Mouse (Mus musculus): ENCODE results near the gene Ppp6r3. TPM values are rescaled to one million over a fixed set of nuclear protein-coding genes. Genes with fewer than 3 reads are reported as not detected.
A peak's percentile ranks its signal among the peaks of the same experiment; 100 is the strongest.

Ppp6r3 gene
- polyA plus RNA-seq, 1 experiment from 2014 or later, result 73.4 TPM

- Histone ChIP-seq H3K27me3 (replicated peaks; ENCODE audit: control insufficient read depth, insufficient read depth, low read length) (no peaks in the 10 kb centered on the region), H3K4me1 (replicated peaks; ENCODE audit: control insufficient read depth, insufficient read depth, low read length) (no peaks in the 10 kb centered on the region), H3K9ac (replicated peaks; ENCODE audit: low read depth, low read length) (no peak overlapping the region), H3K27ac (ENCODE audit: low read length) (no peak overlapping the region), H3K9me3 (ENCODE audit: control insufficient read depth, low read length) (no peaks in the 10 kb centered on the region), H3K4me2 (ENCODE audit: low read length) (no peak overlapping the region), H3K36me3 (ENCODE audit: control insufficient read depth, insufficient read depth) (peaks cover 13% of the 10 kb centered on the region), H3K4me3 (replicated peaks; ENCODE audit: low read length) (no peak overlapping the region)
- no peak for ATAC-seq
- 86% methylated on average over 4 of the region's 4 CpGs for WGBS
These were observed 55.9 kb downstream of the Ppp6r3 start for GRCm38 (mm10) chr19:3519471-3520169.

DNA sequence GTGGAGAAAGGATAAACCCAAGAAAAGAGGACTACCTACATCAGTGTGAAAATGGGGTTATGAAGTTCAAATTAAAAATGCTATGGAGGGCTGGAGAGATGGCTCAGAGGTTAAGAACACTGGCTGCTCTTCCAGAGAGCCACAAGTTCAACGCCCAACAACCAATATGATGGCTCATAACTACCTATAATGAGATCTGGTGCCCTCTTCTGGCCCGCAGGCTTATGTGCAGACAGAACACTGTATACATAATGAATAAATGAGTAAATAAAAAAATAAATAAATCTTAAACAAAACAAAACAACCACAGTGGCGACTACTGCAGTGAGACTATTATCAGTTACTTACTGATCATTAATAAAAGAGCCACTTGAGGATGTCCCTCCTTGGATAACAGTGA, 78.3 kb downstream of the Ppp6r3 start:
- Histone ChIP-seq H3K4me1 (replicated peaks; ENCODE audit: control insufficient read depth, insufficient read depth, low read length) (no peaks in the 10 kb centered on the region), H3K27ac (ENCODE audit: low read length) (no peak overlapping the region), H3K4me2 (ENCODE audit: low read length) (no peak overlapping the region), H3K9ac (replicated peaks; ENCODE audit: low read depth, low read length) (no peak overlapping the region), H3K36me3 (ENCODE audit: control insufficient read depth, insufficient read depth) (peaks cover 14% of the 10 kb centered on the region), H3K9me3 (ENCODE audit: control insufficient read depth, low read length) (no peaks in the 10 kb centered on the region), H3K4me3 (replicated peaks; ENCODE audit: low read length) (no peak overlapping the region), H3K27me3 (replicated peaks; ENCODE audit: control insufficient read depth, insufficient read depth, low read length) (no peaks in the 10 kb centered on the region)
- WGBS, result 94% methylated on average over 3 of the region's 3 CpGs
- no peak for ATAC-seq

DNA sequence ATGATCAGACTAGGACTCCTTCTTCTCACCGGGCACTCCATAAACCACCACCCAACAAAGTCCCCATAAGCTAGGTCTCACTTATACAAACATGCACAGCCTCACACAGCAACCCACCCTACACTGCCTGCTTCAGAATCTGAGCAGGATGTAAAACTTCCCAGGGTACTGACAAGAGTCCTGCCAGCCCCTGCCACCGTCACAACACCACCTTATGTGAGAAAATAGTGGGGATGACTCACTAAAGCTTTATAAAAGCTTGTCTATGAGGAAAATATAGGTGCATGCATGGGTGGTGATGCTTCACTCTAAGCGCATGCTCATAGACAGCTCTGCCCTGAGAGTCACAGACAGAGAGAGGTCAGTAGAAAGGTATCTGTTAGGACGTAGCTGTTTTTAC, 85.7 kb downstream of the Ppp6r3 start:
- Histone ChIP-seq H3K4me1 (replicated peaks; ENCODE audit: control insufficient read depth, insufficient read depth, low read length) (no peaks in the 10 kb centered on the region), H3K9ac (replicated peaks; ENCODE audit: low read depth, low read length) (no peak overlapping the region), H3K27ac (ENCODE audit: low read length) (no peak overlapping the region), H3K4me3 (replicated peaks; ENCODE audit: low read length) (no peak overlapping the region), H3K36me3 (ENCODE audit: control insufficient read depth, insufficient read depth) (peaks cover 49% of the 10 kb centered on the region), H3K27me3 (replicated peaks; ENCODE audit: control insufficient read depth, insufficient read depth, low read length) (no peaks in the 10 kb centered on the region), H3K9me3 (ENCODE audit: control insufficient read depth, low read length) (no peaks in the 10 kb centered on the region), H3K4me2 (ENCODE audit: low read length) (no peak overlapping the region)
- 99% methylated on average over 4 of the region's 4 CpGs for WGBS
- no peak for ATAC-seq

DNA sequence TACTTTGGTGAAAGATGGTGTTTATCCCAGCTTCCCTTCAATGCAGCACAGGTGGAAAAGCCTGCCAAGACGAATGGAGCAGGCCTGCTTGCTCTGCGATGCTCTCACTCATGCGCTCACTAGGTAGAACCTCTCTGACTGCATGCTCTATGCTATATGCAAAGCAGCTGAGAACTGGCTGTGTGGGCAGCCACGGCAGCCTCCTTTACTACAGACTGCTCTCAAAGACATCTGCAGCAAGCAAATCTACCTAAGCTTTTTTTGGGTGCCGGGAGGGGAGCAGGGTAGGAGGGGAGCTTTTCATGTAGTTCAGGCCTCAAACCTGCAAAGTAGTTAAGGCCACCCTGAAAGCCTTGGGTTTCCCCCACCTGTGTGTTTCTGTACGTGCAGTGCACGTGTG, 92.7 kb downstream of the Ppp6r3 start:
- Histone ChIP-seq H3K27ac (ENCODE audit: low read length) (no peak overlapping the region), H3K9ac (replicated peaks; ENCODE audit: low read depth, low read length) (no peak overlapping the region), H3K4me1 (replicated peaks; ENCODE audit: control insufficient read depth, insufficient read depth, low read length) (no peaks in the 10 kb centered on the region), H3K4me3 (replicated peaks; ENCODE audit: low read length) (no peak overlapping the region), H3K36me3 (ENCODE audit: control insufficient read depth, insufficient read depth) (peaks cover 35% of the 10 kb centered on the region), H3K27me3 (replicated peaks; ENCODE audit: control insufficient read depth, insufficient read depth, low read length) (no peaks in the 10 kb centered on the region), H3K9me3 (ENCODE audit: control insufficient read depth, low read length) (no peaks in the 10 kb centered on the region), H3K4me2 (ENCODE audit: low read length) (no peak overlapping the region)
- WGBS, result 93% methylated on average over 7 of the region's 7 CpGs
- no peak for ATAC-seq

GRCm38 (mm10) chr19:3480101-3480500, 95.4 kb downstream of the Ppp6r3 start:
- Histone ChIP-seq H3K9me3 (ENCODE audit: control insufficient read depth, low read length) (no peaks in the 10 kb centered on the region), H3K4me2 (ENCODE audit: low read length) (no peak overlapping the region), H3K4me3 (replicated peaks; ENCODE audit: low read length) (no peak overlapping the region), H3K36me3 (ENCODE audit: control insufficient read depth, insufficient read depth) (peaks cover 16% of the 10 kb centered on the region), H3K27ac (ENCODE audit: low read length) (no peak overlapping the region), H3K4me1 (replicated peaks; ENCODE audit: control insufficient read depth, insufficient read depth, low read length) (no peaks in the 10 kb centered on the region), H3K9ac (replicated peaks; ENCODE audit: low read depth, low read length) (no peak overlapping the region), H3K27me3 (replicated peaks; ENCODE audit: control insufficient read depth, insufficient read depth, low read length) (no peaks in the 10 kb centered on the region)
- WGBS, result 84% methylated on average over 8 of the region's 8 CpGs
- no peak for ATAC-seq

- H3K9me3 ChIP-seq (ENCODE audit: control insufficient read depth, low read length), result no peaks in the 10 kb centered on the region
- WGBS, result 95% methylated on average over 3 of the region's 3 CpGs
- no peak for ATAC-seq
- no peaks in the 10 kb centered on the region for H3K4me1 ChIP-seq (replicated peaks; ENCODE audit: control insufficient read depth, insufficient read depth, low read length)
- no peaks in the 10 kb centered on the region for H3K27me3 ChIP-seq (replicated peaks; ENCODE audit: control insufficient read depth, insufficient read depth, low read length)
- no peak overlapping the region for H3K4me3 ChIP-seq (replicated peaks; ENCODE audit: low read length)
- H3K27ac ChIP-seq (ENCODE audit: low read length), result no peak overlapping the region
- H3K4me2 ChIP-seq (ENCODE audit: low read length), result no peak overlapping the region
- no peak overlapping the region for H3K9ac ChIP-seq (replicated peaks; ENCODE audit: low read depth, low read length)
- H3K36me3 ChIP-seq (ENCODE audit: control insufficient read depth, insufficient read depth), result peaks cover 11% of the 10 kb centered on the region
These were observed 98.6 kb downstream of the Ppp6r3 start for GRCm38 (mm10) chr19:3476996-3477395.

DNA sequence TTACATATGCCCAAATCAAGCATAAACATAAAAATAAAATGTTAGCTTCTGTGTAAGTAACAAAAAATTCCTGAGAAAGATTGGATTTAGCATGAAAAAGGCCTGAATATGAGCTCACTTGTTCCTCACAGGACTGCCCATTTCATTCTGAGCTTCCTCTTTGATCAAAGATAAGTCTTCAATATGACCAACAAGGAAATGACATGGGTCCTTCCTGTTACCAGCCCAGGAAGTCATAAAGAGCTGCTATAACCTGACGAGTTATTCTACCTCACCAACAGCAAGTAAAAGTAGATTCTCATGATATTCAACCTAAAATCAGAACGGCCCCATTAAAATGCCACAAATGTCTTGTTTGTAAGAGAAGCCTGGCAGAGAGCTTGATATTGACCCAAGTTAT, 104.3 kb downstream of the Ppp6r3 start:
- no peak overlapping the region for H3K27ac ChIP-seq (ENCODE audit: low read length)
- no peak overlapping the region for H3K4me2 ChIP-seq (ENCODE audit: low read length)
- 99% methylated on average over 2 of the region's 2 CpGs for WGBS
- H3K9me3 ChIP-seq (ENCODE audit: control insufficient read depth, low read length), result no peaks in the 10 kb centered on the region
- H3K4me1 ChIP-seq (replicated peaks; ENCODE audit: control insufficient read depth, insufficient read depth, low read length), result no peaks in the 10 kb centered on the region
- peaks cover 48% of the 10 kb centered on the region for H3K36me3 ChIP-seq (ENCODE audit: control insufficient read depth, insufficient read depth)
- no peak overlapping the region for H3K4me3 ChIP-seq (replicated peaks; ENCODE audit: low read length)
- H3K27me3 ChIP-seq (replicated peaks; ENCODE audit: control insufficient read depth, insufficient read depth, low read length), result no peaks in the 10 kb centered on the region
- no peak for ATAC-seq
- no peak overlapping the region for H3K9ac ChIP-seq (replicated peaks; ENCODE audit: low read depth, low read length)

DNA sequence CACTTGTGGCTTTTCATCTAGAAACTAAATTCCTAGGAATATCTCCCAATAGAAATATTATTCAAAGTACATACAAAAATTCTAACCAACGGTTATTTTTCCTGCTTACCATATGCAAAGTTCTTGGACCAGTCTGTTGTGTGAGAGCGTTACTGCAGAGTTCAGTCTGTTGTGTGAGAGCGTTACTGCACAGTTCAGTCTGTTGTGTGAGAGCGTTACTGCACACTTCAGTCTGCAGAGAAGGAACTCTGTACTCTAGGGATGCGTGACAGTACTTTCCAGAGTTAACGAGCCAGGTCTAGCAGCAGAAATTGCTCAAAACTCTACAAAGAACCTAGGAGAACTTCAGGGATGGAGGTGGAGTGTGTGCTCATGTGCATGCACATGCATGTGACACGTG, 108.0 kb downstream of the Ppp6r3 start:
- Histone ChIP-seq H3K27me3 (replicated peaks; ENCODE audit: control insufficient read depth, insufficient read depth, low read length) (no peaks in the 10 kb centered on the region), H3K27ac (ENCODE audit: low read length) (no peak overlapping the region), H3K4me1 (replicated peaks; ENCODE audit: control insufficient read depth, insufficient read depth, low read length) (no peaks in the 10 kb centered on the region), H3K4me2 (ENCODE audit: low read length) (no peak overlapping the region), H3K36me3 (ENCODE audit: control insufficient read depth, insufficient read depth) (peaks cover 77% of the 10 kb centered on the region), H3K9ac (replicated peaks; ENCODE audit: low read depth, low read length) (no peak overlapping the region), H3K9me3 (ENCODE audit: control insufficient read depth, low read length) (no peaks in the 10 kb centered on the region), H3K4me3 (replicated peaks; ENCODE audit: low read length) (no peak overlapping the region)
- peak; percentile 81 for ATAC-seq
- WGBS, result 83% methylated on average over 7 of the region's 7 CpGs

DNA sequence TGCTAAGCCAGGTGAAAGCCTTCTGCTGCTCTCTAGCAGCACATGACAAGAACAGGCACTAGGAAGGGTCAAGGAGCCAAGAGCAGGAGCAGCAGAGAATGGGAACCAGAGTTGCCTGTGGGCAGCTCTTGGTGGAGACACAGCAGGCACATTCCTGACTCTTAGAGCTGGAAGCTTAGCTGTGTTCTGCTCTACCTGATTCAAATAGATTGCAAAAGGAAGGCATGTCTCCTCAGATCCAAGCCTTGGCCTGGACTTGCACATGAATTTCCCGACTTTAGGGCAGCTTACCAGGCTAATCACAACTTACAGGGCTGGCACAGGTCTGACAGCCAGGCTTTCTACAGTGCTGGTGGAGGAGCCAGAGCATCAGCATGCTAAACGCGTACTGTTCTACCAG, 115.6 kb downstream of the Ppp6r3 start:
- Histone ChIP-seq H3K4me2 (ENCODE audit: low read length) (no peak overlapping the region), H3K9ac (replicated peaks; ENCODE audit: low read depth, low read length) (no peak overlapping the region), H3K27ac (ENCODE audit: low read length) (no peak overlapping the region), H3K36me3 (ENCODE audit: control insufficient read depth, insufficient read depth) (peaks cover 75% of the 10 kb centered on the region), H3K4me3 (replicated peaks; ENCODE audit: low read length) (no peak overlapping the region), H3K9me3 (ENCODE audit: control insufficient read depth, low read length) (no peaks in the 10 kb centered on the region), H3K27me3 (replicated peaks; ENCODE audit: control insufficient read depth, insufficient read depth, low read length) (no peaks in the 10 kb centered on the region), H3K4me1 (replicated peaks; ENCODE audit: control insufficient read depth, insufficient read depth, low read length) (no peaks in the 10 kb centered on the region)
- no peak for ATAC-seq
- 93% methylated on average over 3 of the region's 3 CpGs for whole genome bisulfite sequencing

All from forebrain, embryonic 16.5 days (tissue).